Mouse (Mus musculus): ENCODE results near the gene Twf1.

The Twf1 gene

GRCm38 (mm10) chr15:94589219-94590075 is at the start of gene Twf1:
Gene Twf1, minus strand, starts transcription at chr15:94589889.
- CTCF ChIA-PET: no interaction called here

- CTCF ChIA-PET: no interaction called here
These were observed 49.4 kb upstream of the Twf1 start for GRCm38 (mm10) chr15:94639126-94639525.

DNA sequence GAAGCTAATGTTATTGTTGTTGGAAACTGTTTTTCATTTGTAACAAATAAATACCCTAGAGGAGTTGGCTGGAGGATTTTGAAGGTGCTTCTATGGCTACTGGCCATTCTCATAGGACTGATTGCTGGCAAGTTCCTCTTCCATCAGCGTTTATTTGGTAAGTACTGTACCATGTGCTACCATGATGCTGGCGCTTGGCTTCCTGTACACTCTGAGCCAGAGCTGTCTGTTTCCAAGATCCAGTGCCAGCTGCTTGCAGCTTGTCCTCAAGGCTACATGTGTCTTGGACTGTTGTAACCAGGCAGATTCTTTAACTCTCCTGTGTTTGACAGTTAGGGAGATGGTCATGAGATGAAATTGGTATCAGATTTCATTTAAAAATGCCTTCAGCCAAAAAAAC is 48.5 kb upstream of the Twf1 start:
- CTCF ChIA-PET: no interaction called here

- CTCF ChIA-PET: no interaction called here
These were observed 44.8 kb upstream of the Twf1 start for GRCm38 (mm10) chr15:94634524-94634923.

DNA sequence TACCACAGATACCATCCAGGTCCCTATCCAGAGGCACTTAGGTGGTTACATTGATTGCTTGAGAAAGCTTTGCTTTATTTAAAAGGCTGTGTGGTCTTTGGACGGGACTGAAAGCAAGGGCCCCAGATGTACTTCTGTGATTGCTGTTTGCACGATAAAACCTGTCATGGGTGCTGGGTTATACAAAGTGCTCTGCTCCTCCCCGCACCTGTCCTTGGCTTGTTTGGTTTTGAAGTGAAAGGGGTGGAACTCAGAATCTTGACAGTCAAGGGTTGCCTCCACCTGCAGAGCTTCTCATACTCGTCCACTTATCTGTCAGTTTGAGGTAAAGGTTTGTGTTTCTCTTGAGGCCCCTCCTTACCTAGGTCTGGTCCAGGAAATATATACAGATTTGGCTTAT is 40.9 kb upstream of the Twf1 start:
- CTCF ChIA-PET: no interaction called here

DNA sequence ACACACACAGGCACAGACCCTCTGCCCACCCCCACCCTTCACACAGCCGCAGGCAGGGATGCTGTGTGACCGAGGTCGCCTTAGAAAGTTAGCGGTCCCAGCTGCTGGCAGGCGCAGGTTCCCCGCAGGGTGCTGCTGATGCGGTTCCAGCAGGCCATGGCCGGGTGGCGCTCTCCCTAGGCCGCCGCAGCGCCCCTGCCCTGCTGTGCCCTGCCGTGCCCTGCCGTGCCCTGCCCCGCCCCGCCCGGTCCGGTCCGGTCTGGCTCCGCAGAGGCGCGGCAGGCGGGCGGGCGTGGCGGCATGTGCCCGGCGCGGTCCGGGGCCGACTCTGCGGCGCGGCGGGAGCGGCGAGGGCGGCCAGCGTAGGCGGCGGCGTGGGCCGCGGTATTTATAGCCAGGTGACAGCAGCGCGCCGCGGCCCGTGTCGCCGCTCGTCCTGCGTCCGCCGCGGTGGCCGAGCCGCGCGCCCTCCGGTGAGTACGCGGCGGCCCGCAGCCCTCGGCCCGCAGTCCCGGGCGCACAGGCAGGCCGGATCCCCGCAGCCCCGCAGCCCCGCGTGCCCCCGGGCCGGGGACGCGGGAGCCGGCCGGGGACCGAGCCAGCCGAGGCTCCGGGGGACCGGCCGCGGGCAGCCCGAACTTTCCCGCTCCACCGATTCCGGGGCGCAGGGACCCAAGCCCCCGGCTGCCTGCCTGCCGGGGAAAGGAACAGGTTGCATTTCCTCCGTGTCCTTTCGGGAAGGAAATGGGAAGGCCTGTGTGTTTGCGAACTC is 39.3 kb upstream of the Twf1 start, which contains the start of gene Tmem117:
TSS of gene Tmem117 (plus strand) at position 403 of the 772 bp plus-strand sequence.
- CTCF ChIA-PET: no interaction called here

GRCm38 (mm10) chr15:94628463-94628829 is 38.8 kb upstream of the Twf1 start:
- CTCF ChIA-PET: no interaction called here

- CTCF ChIA-PET: no interaction called here
These were observed 31.2 kb upstream of the Twf1 start for GRCm38 (mm10) chr15:94620909-94621308.

- CTCF ChIA-PET: no interaction called here
These were observed 26.3 kb upstream of the Twf1 start for GRCm38 (mm10) chr15:94616036-94616435.

DNA sequence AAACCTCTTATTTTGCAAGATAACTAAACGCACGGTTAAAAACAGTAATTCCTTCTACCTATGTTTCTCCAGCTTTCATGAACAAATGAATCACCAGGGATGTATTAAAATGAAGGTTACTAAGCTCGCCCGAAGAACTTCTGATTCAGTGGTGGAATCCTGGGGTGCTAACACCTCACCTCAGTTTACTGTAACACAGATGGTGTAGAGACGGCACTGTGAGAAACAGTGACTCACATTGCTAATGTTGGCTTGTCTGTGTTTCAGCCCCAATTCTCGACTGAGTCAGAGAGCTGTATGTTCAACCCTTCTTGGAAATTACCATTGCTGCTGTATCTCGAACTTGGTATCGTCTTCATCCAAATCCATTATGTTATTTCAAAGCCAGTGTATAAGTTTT is 18.1 kb upstream of the Twf1 start:
- CTCF ChIA-PET: no interaction called here

DNA sequence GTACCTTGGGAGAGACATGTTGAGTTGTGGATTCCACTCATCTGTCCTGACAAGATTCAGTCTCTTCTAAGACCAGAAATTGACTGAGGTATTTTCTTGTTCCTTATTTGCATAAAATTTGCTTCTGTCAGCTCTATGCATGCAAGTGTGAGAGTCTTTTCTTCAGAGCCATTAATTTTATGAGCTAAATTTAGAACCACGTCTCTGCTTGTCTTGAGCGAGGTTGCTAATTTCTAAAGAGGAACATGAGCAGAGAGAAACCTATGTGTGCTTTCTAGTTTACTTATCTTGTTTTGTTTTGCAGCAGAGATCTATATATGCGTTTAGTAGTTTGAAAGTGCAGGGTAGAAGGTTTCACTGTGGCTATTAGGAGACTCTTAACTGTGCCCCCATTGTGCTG is 12.8 kb upstream of the Twf1 start:
- CTCF ChIA-PET: no interaction called here

- CTCF ChIA-PET: no interaction called here
These were observed 11.7 kb upstream of the Twf1 start for GRCm38 (mm10) chr15:94601339-94601738.

DNA sequence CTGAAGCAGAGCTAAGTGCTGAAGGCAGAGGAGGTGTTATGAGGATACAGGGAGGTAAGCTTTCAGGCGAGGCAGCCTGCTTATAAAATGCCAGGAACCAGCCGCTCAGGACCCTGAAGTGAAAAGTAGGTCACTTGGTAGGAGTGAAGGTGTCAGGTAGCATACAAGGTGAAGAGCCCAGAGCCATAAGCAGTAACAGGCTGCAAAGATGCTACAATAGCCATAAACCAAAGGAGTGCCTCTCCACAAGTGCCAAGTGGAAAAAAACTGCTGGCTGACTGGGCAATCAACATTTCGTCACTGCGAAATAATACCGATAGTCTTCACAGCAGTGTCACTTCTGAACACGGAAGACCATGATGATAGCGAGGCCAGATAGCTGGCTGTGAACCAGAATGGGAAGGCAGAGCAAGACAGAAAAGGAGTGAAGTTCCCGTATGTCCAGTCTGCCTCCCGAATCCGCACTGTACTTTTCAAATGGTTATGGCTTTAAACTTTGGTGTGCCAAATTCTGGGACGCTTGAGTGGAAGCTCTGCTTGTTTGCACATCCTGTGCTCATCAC is 10.5 kb upstream of the Twf1 start:
- CTCF ChIA-PET: no interaction called here

GRCm38 (mm10) chr15:94593586-94593985 is 3.9 kb upstream of the Twf1 start:
- CTCF ChIA-PET: no interaction called here

DNA sequence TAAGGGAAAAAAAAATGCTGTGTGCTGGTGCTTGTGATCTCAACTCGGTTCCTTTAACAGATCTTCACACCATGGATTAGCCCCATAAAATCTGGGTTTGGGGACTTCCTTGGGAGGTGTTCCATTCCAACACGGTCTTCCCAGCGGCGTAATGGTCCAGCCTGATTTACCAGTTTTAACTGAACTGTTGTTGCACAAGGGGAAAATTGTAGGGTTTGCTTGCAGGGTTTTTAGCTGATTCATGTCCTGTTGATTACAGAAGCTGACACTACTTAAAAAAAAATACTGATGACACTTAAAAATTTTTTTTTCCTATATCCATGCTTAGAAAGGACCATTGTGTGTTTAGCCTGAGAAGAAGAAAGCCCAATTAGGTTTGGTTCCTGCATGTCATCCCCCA is 1.7 kb upstream of the Twf1 start:
- CTCF ChIA-PET: no interaction called here

DNA sequence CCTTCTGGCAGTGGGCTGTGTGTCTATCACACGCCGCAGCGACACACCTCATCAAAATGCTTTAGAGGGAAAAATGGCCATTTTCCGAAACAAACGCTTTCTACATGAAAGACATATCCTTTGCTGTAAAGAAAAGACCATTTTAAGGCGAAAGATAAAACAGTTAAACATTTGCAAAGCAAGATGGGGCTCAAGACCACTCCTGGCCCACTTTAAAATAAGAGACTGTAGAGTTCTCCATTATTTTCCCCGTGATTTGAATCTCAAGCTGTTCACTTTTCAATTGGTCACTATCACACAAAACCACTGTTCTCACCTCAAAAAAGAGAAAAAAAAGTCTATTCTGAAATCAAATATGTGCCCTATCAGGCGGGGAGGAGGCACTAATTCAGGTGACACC is 394 bp upstream of the Twf1 start:
- CTCF ChIA-PET: interaction anchor here (0.7 kb wide), 1 partner anchor 72 kb away, joined by 3 read pairs; no protein-coding TSS in a partner anchor

GRCm38 (mm10) chr15:94587826-94588715 is 1.6 kb downstream of the Twf1 start:
- CTCF ChIA-PET: interaction anchor here (1.4 kb wide), 1 partner anchor 12 kb away, joined by 3 read pairs; no protein-coding TSS in a partner anchor

DNA sequence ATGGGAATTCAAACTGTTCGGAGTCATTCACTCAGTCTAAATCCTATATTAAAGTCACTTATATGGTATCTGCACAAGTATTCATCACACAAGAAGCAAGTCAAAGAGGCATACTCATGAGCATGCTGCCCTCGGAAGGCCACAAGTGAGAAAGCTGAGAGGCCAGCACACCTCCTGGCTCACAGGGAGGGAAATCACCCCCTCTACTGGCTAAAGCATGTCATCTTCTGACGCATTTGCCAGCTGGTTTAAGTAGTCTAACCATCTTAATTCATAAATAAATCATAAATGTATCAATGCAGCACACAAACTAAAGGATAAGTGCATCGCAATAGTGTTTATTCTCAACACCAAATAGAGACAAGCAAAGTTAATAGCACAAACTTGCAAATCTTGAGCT is 5.0 kb downstream of the Twf1 start:
- CTCF ChIA-PET: no interaction called here

DNA sequence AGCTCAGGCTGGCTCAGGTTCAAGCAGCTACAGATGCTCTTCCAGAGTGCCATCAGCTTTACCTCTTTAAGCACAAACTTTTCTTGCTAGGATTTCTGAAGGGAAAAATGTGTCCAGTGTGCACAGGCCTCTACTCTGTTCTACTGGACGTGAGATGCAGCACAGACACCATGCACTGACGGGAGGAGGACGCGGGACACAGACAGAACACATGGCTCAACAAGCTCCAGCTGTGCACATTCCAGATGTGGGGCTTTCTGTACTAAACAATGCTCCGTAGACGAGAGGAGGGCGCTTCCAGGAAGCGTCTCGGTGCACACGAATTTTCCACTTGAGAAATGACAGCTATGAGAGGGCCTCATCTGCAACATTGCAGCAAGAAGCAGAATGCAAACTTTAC is 6.5 kb downstream of the Twf1 start:
- CTCF ChIA-PET: no interaction called here

DNA sequence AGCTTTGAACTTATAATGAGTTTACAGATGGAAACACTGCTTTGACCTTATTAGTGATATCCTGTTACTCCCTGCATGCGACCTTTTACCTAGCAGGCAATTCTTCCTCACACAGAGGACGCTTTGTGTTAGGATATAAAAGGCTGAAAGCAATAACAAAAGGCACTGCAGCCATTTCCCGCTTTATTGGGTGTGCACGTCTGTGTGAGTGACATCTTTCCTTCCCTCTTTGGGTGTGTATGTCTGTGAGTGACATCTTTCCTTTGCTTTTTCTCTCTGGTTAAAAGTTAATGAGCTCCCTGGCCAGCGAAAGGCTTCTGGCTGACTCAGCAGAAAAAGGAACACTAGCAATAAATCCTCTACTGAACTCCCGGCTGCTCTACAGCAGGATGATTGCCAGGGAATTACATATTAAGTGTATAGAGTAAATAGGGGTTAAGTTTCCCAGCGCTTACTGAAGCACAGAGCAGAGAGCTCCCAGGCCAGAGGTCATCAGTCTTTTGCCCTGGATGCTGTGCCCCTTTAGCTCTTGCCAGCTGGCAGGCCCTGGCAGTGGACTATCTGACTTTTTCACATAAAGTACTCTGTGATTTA is 7.6 kb downstream of the Twf1 start:
- CTCF ChIA-PET: no interaction called here

- CTCF ChIA-PET: no interaction called here
These were observed 15.0 kb downstream of the Twf1 start for GRCm38 (mm10) chr15:94574566-94575268.

Data from spleen, embryonic (tissue).